Mouse (Mus musculus): ENCODE results near the gene Abtb1. TPM values are rescaled to one million over a fixed set of nuclear protein-coding genes. Genes with fewer than 3 reads are reported as not detected.
A peak's percentile ranks its signal among the peaks of the same experiment; 100 is the strongest.

Gene Abtb1
- polyA plus RNA-seq, 1 experiment from 2014 or later: 17.4 TPM

DNA sequence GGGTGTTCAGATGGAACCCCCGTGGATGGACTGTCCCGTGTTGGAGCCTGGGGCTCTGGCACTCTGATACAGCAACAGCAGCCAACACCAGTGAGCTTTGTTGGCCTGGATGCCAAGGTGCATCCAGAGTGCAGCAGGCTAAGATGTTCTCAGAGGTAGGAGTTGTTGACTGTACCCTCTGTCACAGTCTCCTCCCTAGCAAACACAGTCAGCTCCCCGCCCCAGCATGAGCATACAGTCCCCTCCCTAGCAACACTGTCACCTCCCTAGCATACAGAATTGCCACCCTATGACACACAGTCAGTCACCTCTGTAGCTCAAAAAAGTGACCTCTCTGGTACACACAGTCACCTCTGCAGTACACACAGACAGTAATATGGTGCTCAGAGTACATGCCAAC, 24.9 kb downstream of the Abtb1 start:
- WGBS: 87% methylated on average over 3 of the region's 3 CpGs
- Histone ChIP-seq H3K27ac (ENCODE audit: low read depth, low read length) (no peak overlapping the region), H3K9ac (ENCODE audit: low read length) (no peak overlapping the region), H3K4me3 (ENCODE audit: low read depth, low read length) (no peak overlapping the region), H3K4me1 (ENCODE audit: control insufficient read depth, insufficient read depth, low read length) (no peaks in the 10 kb centered on the region), H3K27me3 (ENCODE audit: control insufficient read depth, insufficient read depth, low read length) (no peaks in the 10 kb centered on the region), H3K36me3 (ENCODE audit: control insufficient read depth, insufficient read depth, low read length) (no peaks in the 10 kb centered on the region), H3K9me3 (ENCODE audit: control insufficient read depth, low read length) (no peaks in the 10 kb centered on the region), H3K4me2 (no peak overlapping the region)
- DNase-seq (ENCODE audit: low spot score, missing footprints) (no peak), ATAC-seq (ENCODE audit: low FRiP score) (no peak)

DNA sequence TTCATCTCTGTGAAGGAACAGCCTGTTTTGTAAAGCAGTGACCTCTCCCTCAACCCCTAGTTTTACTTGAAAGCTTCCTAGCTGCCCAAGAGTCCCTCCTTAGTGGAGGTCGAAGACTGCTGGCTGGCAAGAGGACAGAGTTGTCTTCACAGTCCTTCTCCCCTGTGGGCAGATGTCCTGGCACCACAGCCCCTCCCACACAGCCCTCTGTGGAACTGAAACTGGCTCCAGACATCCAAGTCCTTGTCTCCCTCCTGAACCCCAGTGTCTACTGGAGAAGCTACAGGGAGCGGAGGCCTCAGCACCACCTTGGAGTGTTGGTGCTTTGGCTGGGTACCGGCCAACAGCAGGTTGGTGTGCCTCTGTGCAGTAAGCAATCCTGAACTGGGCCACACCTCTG, 26.3 kb downstream of the Abtb1 start:
- Histone ChIP-seq H3K4me3 (ENCODE audit: low read depth, low read length) (no peak overlapping the region), H3K9ac (ENCODE audit: low read length) (no peak overlapping the region), H3K36me3 (ENCODE audit: control insufficient read depth, insufficient read depth, low read length) (no peaks in the 10 kb centered on the region), H3K4me2 (no peak overlapping the region), H3K27me3 (ENCODE audit: control insufficient read depth, insufficient read depth, low read length) (no peaks in the 10 kb centered on the region), H3K27ac (ENCODE audit: low read depth, low read length) (no peak overlapping the region), H3K9me3 (ENCODE audit: control insufficient read depth, low read length) (no peaks in the 10 kb centered on the region), H3K4me1 (ENCODE audit: control insufficient read depth, insufficient read depth, low read length) (no peaks in the 10 kb centered on the region)
- no peak for ATAC-seq (ENCODE audit: low FRiP score)
- 84% methylated on average over 3 of the region's 3 CpGs for WGBS
- peak; percentile 57 for DNase-seq (ENCODE audit: low spot score, missing footprints)

DNA sequence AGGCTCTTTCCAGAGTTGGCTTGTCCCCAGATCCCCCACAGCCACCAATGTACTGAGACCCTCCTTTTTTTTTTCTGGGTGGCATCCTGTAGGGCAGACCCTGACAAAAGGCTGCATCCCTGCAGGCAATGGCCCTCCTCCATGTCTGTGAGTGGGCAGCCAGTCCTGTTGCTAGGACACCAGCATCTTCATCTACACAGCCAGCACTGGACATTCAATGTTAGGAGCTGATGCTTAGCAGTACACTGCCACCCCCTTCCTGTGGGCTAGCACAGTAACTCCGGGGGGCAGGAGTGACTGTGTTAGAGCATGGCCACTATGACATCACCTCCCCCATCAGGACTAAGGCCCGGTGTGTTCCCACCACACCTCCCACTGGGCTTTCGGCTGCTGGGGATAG, 26.7 kb downstream of the Abtb1 start:
- ATAC-seq (ENCODE audit: low FRiP score): no peak
- Histone ChIP-seq H3K4me3 (ENCODE audit: low read depth, low read length) (no peak overlapping the region), H3K4me1 (ENCODE audit: control insufficient read depth, insufficient read depth, low read length) (no peaks in the 10 kb centered on the region), H3K36me3 (ENCODE audit: control insufficient read depth, insufficient read depth, low read length) (no peaks in the 10 kb centered on the region), H3K9me3 (ENCODE audit: control insufficient read depth, low read length) (no peaks in the 10 kb centered on the region), H3K27me3 (ENCODE audit: control insufficient read depth, insufficient read depth, low read length) (no peaks in the 10 kb centered on the region), H3K4me2 (no peak overlapping the region), H3K27ac (ENCODE audit: low read depth, low read length) (no peak overlapping the region), H3K9ac (ENCODE audit: low read length) (no peak overlapping the region)
- DNase-seq (ENCODE audit: low spot score, missing footprints): peak; percentile 39
- WGBS: 53% methylated on average over 3 of the region's 3 CpGs

DNA sequence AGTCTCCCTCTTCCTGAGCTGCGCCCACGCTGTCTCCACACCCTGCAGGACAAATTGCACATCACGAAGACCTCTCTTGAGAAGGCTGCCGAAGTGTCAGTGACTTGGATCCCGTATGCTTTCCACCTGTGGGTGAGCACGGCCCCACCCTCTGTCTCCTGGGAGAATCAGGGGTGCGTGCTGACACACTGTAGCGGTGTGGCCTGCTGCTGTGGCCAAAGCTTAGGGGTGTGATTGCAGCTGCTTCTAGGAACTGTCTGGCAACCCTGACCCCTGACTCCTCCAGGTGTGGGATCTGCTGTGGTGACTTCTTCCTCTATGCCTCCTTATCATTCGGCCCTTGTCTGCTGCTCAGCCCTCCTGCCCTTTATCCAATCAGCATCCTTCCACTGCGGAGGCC, 28.0 kb downstream of the Abtb1 start:
- 87% methylated on average over 10 of the region's 10 CpGs for WGBS
- no peak for ATAC-seq (ENCODE audit: low FRiP score)

DNA sequence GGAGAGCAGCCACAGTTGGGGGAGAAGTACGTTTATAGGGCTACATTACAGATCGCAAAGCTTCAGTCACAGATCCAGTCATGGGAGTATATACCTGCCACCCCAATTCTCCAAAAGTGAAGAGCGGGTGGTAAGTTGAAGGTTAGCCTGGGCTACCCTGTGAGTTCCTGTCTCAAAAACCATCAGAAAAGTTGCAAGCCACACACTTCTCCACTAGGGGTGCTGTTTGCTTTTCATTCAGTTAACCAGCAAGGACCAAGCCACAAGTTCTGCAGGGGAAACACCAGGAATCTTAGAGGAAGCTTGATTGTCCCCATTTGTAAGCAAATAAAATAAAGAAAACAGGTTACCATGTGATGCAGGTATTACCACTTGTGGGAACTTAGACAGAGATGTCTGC, 28.9 kb downstream of the Abtb1 start:
- H3K4me1 ChIP-seq (ENCODE audit: control insufficient read depth, insufficient read depth, low read length): no peaks in the 10 kb centered on the region
- no peak overlapping the region for H3K4me3 ChIP-seq (ENCODE audit: low read depth, low read length)
- no peak overlapping the region for H3K9ac ChIP-seq (ENCODE audit: low read length)
- H3K4me2 ChIP-seq: no peak overlapping the region
- no peaks in the 10 kb centered on the region for H3K27me3 ChIP-seq (ENCODE audit: control insufficient read depth, insufficient read depth, low read length)
- peak; percentile 93 for DNase-seq (ENCODE audit: low spot score, missing footprints)
- ATAC-seq (ENCODE audit: low FRiP score): no peak
- no peaks in the 10 kb centered on the region for H3K9me3 ChIP-seq (ENCODE audit: control insufficient read depth, low read length)
- WGBS: 62% methylated on average over 3 of the region's 3 CpGs
- H3K27ac ChIP-seq (ENCODE audit: low read depth, low read length): no peak overlapping the region
- H3K36me3 ChIP-seq (ENCODE audit: control insufficient read depth, insufficient read depth, low read length): no peaks in the 10 kb centered on the region

More for the DNA sequence above, 28.0 kb downstream of the Abtb1 start:
- Histone ChIP-seq H3K9ac (ENCODE audit: low read length) (no peak overlapping the region), H3K36me3 (ENCODE audit: control insufficient read depth, insufficient read depth, low read length) (no peaks in the 10 kb centered on the region), H3K27me3 (ENCODE audit: control insufficient read depth, insufficient read depth, low read length) (no peaks in the 10 kb centered on the region), H3K4me1 (ENCODE audit: control insufficient read depth, insufficient read depth, low read length) (no peaks in the 10 kb centered on the region), H3K27ac (ENCODE audit: low read depth, low read length) (no peak overlapping the region), H3K4me3 (ENCODE audit: low read depth, low read length) (no peak overlapping the region), H3K4me2 (no peak overlapping the region), H3K9me3 (ENCODE audit: control insufficient read depth, low read length) (no peaks in the 10 kb centered on the region)
- DNase-seq (ENCODE audit: low spot score, missing footprints): peak; percentile 45

DNA sequence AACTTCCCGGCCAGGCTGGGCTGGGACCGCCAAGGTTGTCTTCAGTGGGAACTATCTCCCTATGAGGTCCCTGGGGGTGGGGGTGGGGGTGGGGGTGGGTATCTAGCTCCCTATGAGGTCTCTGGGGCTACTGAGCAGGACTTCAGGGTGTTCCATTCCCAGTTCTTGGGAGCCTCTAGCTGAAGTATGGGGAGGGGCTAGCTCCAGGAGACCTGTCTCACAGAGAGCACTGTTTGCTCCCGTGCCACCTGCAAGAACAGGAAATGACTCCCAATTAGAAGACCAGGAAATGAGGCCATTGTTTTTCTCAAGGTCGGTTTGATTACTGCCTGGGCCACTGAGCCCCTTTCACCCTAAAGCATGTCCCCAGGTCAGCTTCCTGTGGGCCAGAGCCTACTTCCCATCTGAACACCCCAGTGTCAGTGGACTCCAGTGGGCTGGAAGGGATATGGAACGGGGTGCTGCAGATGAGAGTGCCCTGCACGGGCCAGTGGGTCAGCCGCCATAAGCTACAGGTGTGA, 29.8 kb downstream of the Abtb1 start:
- no peaks in the 10 kb centered on the region for H3K36me3 ChIP-seq (ENCODE audit: control insufficient read depth, insufficient read depth, low read length)
- no peak overlapping the region for H3K9ac ChIP-seq (ENCODE audit: low read length)
- H3K9me3 ChIP-seq (ENCODE audit: control insufficient read depth, low read length): no peaks in the 10 kb centered on the region
- H3K4me3 ChIP-seq (ENCODE audit: low read depth, low read length): no peak overlapping the region
- no peak for ATAC-seq (ENCODE audit: low FRiP score)
- no peak overlapping the region for H3K27ac ChIP-seq (ENCODE audit: low read depth, low read length)
- DNase-seq (ENCODE audit: low spot score, missing footprints): peak; percentile 10
- 74% methylated on average over 7 of the region's 7 CpGs for WGBS
- H3K4me1 ChIP-seq (ENCODE audit: control insufficient read depth, insufficient read depth, low read length): no peaks in the 10 kb centered on the region
- no peak overlapping the region for H3K4me2 ChIP-seq
- no peaks in the 10 kb centered on the region for H3K27me3 ChIP-seq (ENCODE audit: control insufficient read depth, insufficient read depth, low read length)

DNA sequence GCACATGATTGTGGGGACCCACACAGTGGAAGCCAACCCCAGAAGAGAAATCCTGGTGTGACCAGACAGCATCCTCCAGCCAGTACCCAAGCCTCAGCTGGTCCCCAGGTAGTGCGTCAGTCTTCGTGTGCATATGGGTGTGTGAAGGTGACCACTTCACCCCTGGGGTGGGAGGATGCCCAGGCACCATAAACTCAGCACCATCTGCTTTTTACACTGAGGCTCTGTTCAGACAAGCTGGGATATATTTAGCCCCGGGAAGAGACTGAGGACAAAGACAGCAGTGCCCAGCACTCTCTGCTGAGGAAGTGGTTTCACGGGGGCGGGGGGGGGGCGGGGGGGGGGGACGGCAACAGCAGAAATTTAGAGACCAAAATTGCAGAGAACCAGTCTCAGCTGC, 30.4 kb downstream of the Abtb1 start:
- ATAC-seq (ENCODE audit: low FRiP score): no peak
- WGBS: 49% methylated on average over 6 of the region's 7 CpGs
- Histone ChIP-seq H3K27ac (ENCODE audit: low read depth, low read length) (no peak overlapping the region), H3K4me1 (ENCODE audit: control insufficient read depth, insufficient read depth, low read length) (no peaks in the 10 kb centered on the region), H3K4me3 (ENCODE audit: low read depth, low read length) (no peak overlapping the region), H3K27me3 (ENCODE audit: control insufficient read depth, insufficient read depth, low read length) (no peaks in the 10 kb centered on the region), H3K9ac (ENCODE audit: low read length) (no peak overlapping the region), H3K9me3 (ENCODE audit: control insufficient read depth, low read length) (no peaks in the 10 kb centered on the region), H3K36me3 (ENCODE audit: control insufficient read depth, insufficient read depth, low read length) (no peaks in the 10 kb centered on the region), H3K4me2 (no peak overlapping the region)
- peak; percentile 59 for DNase-seq (ENCODE audit: low spot score, missing footprints)

DNA sequence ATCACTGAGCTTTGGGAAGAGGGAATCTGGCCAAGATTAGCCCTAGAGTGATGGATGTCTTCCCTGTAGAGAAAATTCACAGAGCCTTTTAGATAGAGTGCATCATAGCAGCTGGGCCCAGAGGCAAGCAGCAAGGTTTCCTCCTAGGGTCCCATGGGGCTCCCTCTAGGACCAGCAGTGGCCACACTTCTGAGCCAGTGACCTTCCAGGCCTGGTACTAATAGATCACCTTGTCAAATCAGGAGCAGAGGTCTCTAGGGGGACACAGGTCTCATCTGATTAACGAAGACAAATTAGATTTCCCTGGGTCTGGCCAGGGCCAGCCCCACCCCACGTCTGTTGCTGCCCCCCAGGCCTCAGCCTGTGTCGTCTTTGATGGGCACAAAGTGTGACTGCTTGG, 31.5 kb downstream of the Abtb1 start:
- Histone ChIP-seq H3K4me1 (ENCODE audit: control insufficient read depth, insufficient read depth, low read length) (no peaks in the 10 kb centered on the region), H3K36me3 (ENCODE audit: control insufficient read depth, insufficient read depth, low read length) (no peaks in the 10 kb centered on the region), H3K4me2 (no peak overlapping the region), H3K27me3 (ENCODE audit: control insufficient read depth, insufficient read depth, low read length) (no peaks in the 10 kb centered on the region), H3K9me3 (ENCODE audit: control insufficient read depth, low read length) (no peaks in the 10 kb centered on the region), H3K9ac (ENCODE audit: low read length) (no peak overlapping the region), H3K4me3 (ENCODE audit: low read depth, low read length) (no peak overlapping the region), H3K27ac (ENCODE audit: low read depth, low read length) (no peak overlapping the region)
- DNase-seq (ENCODE audit: low spot score, missing footprints) (peak; percentile 76), ATAC-seq (ENCODE audit: low FRiP score) (no peak)
- 76% methylated on average over 3 of the region's 3 CpGs for WGBS

DNA sequence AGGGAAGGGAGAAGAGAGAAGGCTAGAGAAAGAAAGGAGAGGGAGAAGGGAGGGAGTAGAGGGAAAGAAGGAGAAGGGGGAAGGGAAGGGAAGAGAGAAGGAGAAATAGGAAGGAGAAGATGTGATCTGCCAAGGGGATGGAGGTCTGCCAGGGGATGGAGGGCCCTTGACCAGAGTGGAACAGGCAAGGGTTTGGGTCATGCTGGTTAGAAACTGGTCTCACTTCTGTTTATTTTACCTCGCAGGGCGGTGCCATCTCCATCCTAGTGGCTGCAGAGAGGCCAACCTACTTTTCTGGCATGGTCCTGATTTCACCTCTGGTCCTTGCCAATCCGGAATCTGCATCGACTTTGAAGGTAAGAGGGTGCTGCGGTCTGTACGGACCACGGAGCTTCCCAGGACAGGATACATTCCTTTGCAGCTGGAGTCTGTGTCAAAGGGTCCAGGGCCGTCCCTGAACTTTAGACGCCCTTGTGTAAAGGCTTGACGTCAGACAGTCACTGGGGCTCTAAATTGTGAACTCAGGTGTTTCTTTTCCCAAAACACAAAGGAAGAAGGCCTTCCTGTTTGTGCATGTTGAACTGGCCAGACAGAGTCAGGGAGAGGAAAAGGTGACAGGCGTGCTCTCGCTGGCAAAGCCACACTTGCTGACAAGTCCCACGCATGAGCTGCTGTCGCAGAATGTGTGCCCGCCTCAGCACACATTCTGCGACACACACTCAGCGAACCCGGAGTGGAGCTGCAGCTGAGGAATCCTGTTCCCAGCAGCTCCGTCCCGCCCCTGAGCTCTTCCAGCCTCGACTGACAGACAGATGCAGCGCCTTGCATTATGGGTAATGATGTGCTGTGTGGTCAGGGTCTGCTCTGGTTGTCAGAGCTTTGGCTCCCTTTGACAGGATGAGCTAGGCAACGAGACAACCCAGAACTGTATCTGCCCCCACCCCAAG, 32.4 kb downstream of the Abtb1 start:
- H3K27ac ChIP-seq (ENCODE audit: low read depth, low read length): no peak overlapping the region
- no peak for DNase-seq (ENCODE audit: low spot score, missing footprints)

More for the DNA sequence above, 32.4 kb downstream of the Abtb1 start:
- no peaks in the 10 kb centered on the region for H3K4me1 ChIP-seq (ENCODE audit: control insufficient read depth, insufficient read depth, low read length)
- H3K9me3 ChIP-seq (ENCODE audit: control insufficient read depth, low read length): no peaks in the 10 kb centered on the region
- 74% methylated on average over 23 of the region's 23 CpGs for WGBS
- no peaks in the 10 kb centered on the region for H3K36me3 ChIP-seq (ENCODE audit: control insufficient read depth, insufficient read depth, low read length)
- H3K27me3 ChIP-seq (ENCODE audit: control insufficient read depth, insufficient read depth, low read length): no peaks in the 10 kb centered on the region
- no peak overlapping the region for H3K4me2 ChIP-seq
- no peak overlapping the region for H3K9ac ChIP-seq (ENCODE audit: low read length)
- no peak for ATAC-seq (ENCODE audit: low FRiP score)
- H3K4me3 ChIP-seq (ENCODE audit: low read depth, low read length): no peak overlapping the region
